ENCODE assay signal across 8 mouse cellular contexts in the genomic region with DNA sequence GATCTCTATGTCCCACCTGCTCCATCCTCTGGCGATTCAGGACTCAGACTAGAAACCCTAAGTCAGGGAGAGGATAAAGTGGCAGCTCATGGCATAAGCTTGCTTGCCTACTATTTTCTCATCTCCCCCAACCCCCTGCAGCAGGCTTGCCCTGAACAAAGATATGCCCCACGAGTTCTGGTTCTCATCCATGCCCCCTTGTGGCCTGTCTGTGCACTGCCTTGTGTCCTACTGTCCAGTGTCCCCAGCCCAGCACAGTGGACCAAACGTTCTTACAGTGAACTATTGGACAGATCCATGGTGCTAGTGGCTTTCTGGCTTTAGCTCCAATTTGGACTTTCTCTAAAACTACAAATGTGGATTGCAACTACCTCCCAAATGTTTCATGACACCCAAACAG. TPM values are rescaled to one million over a fixed set of nuclear protein-coding genes. Genes with fewer than 3 reads are reported as not detected.
DNase-seq lines count a peak whose midpoint lies in the region; ATAC-seq and TF ChIP-seq lines count a peak whose summit lies in the region.

No protein-coding gene starts in this region.

- H3K9ac ChIP-seq in hindbrain, embryonic 16.5 days (ENCODE audit: low read depth, low read length) = no peak overlapping the region
- no peak overlapping the region for H3K9ac ChIP-seq in lung, postnatal 0 days (replicated peaks; ENCODE audit: low read depth)
- H3K9ac ChIP-seq in forebrain, embryonic 11.5 days (ENCODE audit: low read length) = no peak overlapping the region

- no peaks in the 10 kb centered on the region for H3K36me3 ChIP-seq in hindbrain, embryonic 10.5 days
- H3K36me3 ChIP-seq in hindbrain, embryonic 16.5 days (ENCODE audit: control insufficient read depth, insufficient read depth, low read length) = no peaks in the 10 kb centered on the region
- H3K36me3 ChIP-seq in lung, postnatal 0 days (ENCODE audit: insufficient read depth, low read length) = no peaks in the 10 kb centered on the region
- H3K36me3 ChIP-seq in forebrain, embryonic 11.5 days (ENCODE audit: control insufficient read depth, insufficient read depth, low read length) = no peaks in the 10 kb centered on the region

- TF ChIP-seq CTCF in lung, postnatal 0 days (IDR thresholded peaks at IDR 0.05) = peak; percentile 69

- no peak overlapping the region for H3K4me2 ChIP-seq in hindbrain, embryonic 16.5 days (ENCODE audit: low read length)
- H3K4me2 ChIP-seq in lung, postnatal 0 days (replicated peaks; ENCODE audit: low read depth, low read length) = no peak overlapping the region
- no peak overlapping the region for H3K4me2 ChIP-seq in forebrain, embryonic 11.5 days (ENCODE audit: low read depth, low read length, severe bottlenecking)

- peak; percentile 22 for DNase-seq in hindbrain, embryonic 10.5 days (ENCODE audit: low spot score)
- peak; percentile 24 for DNase-seq in urinary bladder, adult 2 months (ENCODE audit: low spot score)
- DNase-seq in urinary bladder, postnatal 4 days (ENCODE audit: low spot score in 2 of 2) = no peak
- no peak for DNase-seq in lung, postnatal 0 days (ENCODE audit: low spot score)
- no peak for DNase-seq in forebrain, embryonic 11.5 days (ENCODE audit: low spot score)

- H3K9me3 ChIP-seq in hindbrain, embryonic 10.5 days = no peaks in the 10 kb centered on the region
- no peaks in the 10 kb centered on the region for H3K9me3 ChIP-seq in hindbrain, embryonic 16.5 days (ENCODE audit: control insufficient read depth, low read length)
- no peaks in the 10 kb centered on the region for H3K9me3 ChIP-seq in lung, postnatal 0 days (ENCODE audit: low read length)
- H3K9me3 ChIP-seq in forebrain, embryonic 11.5 days (ENCODE audit: control insufficient read depth, low read length) = no peaks in the 10 kb centered on the region

- TF ChIP-seq EP300 in lung, postnatal 0 days (IDR thresholded peaks at IDR 0.05) = no peak

- 0 out of 2 replicates have a peak, but pooled peaks cover 6% of the 10 kb centered on the region for H3K4me1 ChIP-seq in hindbrain, embryonic 10.5 days (replicated peaks)
- H3K4me1 ChIP-seq in hindbrain, embryonic 16.5 days (ENCODE audit: control insufficient read depth, insufficient read depth, low read depth, low read length) = no peaks in the 10 kb centered on the region
- no peaks in the 10 kb centered on the region for H3K4me1 ChIP-seq in lung, postnatal 0 days (ENCODE audit: insufficient read depth, low read depth, low read length)
- no peaks in the 10 kb centered on the region for H3K4me1 ChIP-seq in forebrain, embryonic 11.5 days (replicated peaks; ENCODE audit: control insufficient read depth, insufficient read depth, low read length)

- no peak overlapping the region for H3K4me3 ChIP-seq in hindbrain, embryonic 10.5 days
- H3K4me3 ChIP-seq in hindbrain, embryonic 16.5 days (ENCODE audit: low read length) = no peak overlapping the region
- H3K4me3 ChIP-seq in lung, postnatal 0 days (ENCODE audit: low read depth, low read length) = no peak overlapping the region
- H3K4me3 ChIP-seq in forebrain, embryonic 11.5 days (ENCODE audit: low read depth, low read length) = no peak overlapping the region

- 53% methylated on average over 3 of the region's 3 CpGs for WGBS in hindbrain, embryonic 10.5 days
- WGBS in hindbrain, embryonic 16.5 days = 58% methylated on average over 3 of the region's 3 CpGs
- 51% methylated on average over 3 of the region's 3 CpGs for WGBS in lung, postnatal 0 days
- 65% methylated on average over 3 of the region's 3 CpGs for WGBS in forebrain, embryonic 11.5 days

- H3K27me3 ChIP-seq in hindbrain, embryonic 10.5 days (ENCODE audit: insufficient read depth, poor library complexity, severe bottlenecking) = no peaks in the 10 kb centered on the region
- no peaks in the 10 kb centered on the region for H3K27me3 ChIP-seq in hindbrain, embryonic 16.5 days (replicated peaks; ENCODE audit: control insufficient read depth, insufficient read depth, low read length)
- H3K27me3 ChIP-seq in lung, postnatal 0 days (replicated peaks; ENCODE audit: insufficient read depth, low read length) = no peaks in the 10 kb centered on the region
- no peaks in the 10 kb centered on the region for H3K27me3 ChIP-seq in forebrain, embryonic 11.5 days (ENCODE audit: control insufficient read depth, insufficient read depth, low read length)

- ATAC-seq in hindbrain, embryonic 16.5 days = no peak
- ATAC-seq in common myeloid progenitor, adult 5-6 weeks (replicated peaks; ENCODE audit: low read depth, poor library complexity, severe bottlenecking) = peak; percentile 83
- no peak for ATAC-seq in lung, postnatal 0 days
- no peak for ATAC-seq in forebrain, embryonic 11.5 days (replicated peaks; ENCODE audit: low FRiP score)
- ATAC-seq in inflammation-experienced regulatory T-cells, adult 6 months = no peak

- no peak overlapping the region for H3K27ac ChIP-seq in hindbrain, embryonic 10.5 days
- H3K27ac ChIP-seq in hindbrain, embryonic 16.5 days (ENCODE audit: low read depth, low read length) = no peak overlapping the region
- no peak overlapping the region for H3K27ac ChIP-seq in lung, postnatal 0 days (ENCODE audit: low read length)
- H3K27ac ChIP-seq in forebrain, embryonic 11.5 days (ENCODE audit: low read depth, low read length) = no peak overlapping the region

RNA-seq across cellular contexts. Expression of a gene that starts 50.7 kb away (rescaled TPM):
- 1.6 and 2.8 TPM in 2 replicates for polyA plus RNA-seq in hindbrain, embryonic 10.5 days (2016; fragmentation: Nextera tagmentation; extraction: Ambion mirVana)
- 1.8 and 2.2 TPM in 2 replicates for polyA plus RNA-seq in hindbrain, embryonic 16.5 days (2015; fragmentation: Nextera tagmentation; extraction: Ambion mirVana)
- polyA plus RNA-seq in urinary bladder, adult 2 months (2012; rRNA removed) = 3.4 and 10.0 TPM in 2 replicates
- total RNA-seq in common myeloid progenitor, adult 5-6 weeks (2017) = not detected in 2 replicates
- polyA plus RNA-seq in lung, postnatal 0 days (2015; fragmentation: Nextera tagmentation; extraction: Ambion mirVana) = 45.7 and 52.1 TPM in 2 replicates
- 3.2 and 3.6 TPM in 2 replicates for polyA plus RNA-seq in forebrain, embryonic 11.5 days (2014; fragmentation: Nextera tagmentation; extraction: Ambion mirVana)
- polyA plus RNA-seq in inflammation-experienced regulatory T-cells, adult 6 months (2017; shearing (Covaris generic)) = under 1 TPM in 2 of 3 experiments, not detected in 1; 0.16 to 0.19 TPM

Comparison
In these comparisons a context has a peak if more than half of its experiments do, and no peak if none do; other contexts are left out.
1. DNase-seq: peak in hindbrain, embryonic 10.5 days (single experiment) and urinary bladder, adult 2 months (single experiment); none in urinary bladder, postnatal 4 days (0 of 2), lung, postnatal 0 days (single experiment) and forebrain, embryonic 11.5 days (single experiment).